Mouse (Mus musculus): ENCODE measurements around the gene Gemin5. TPM values are rescaled to one million over a fixed set of nuclear protein-coding genes. Genes with fewer than 3 reads are reported as not detected.

The Gemin5 gene
- polyA plus RNA-seq, 1 experiment, result 18.7 TPM

- Histone ChIP-seq H3K4me2 (ENCODE audit: low read depth) (no peak overlapping the region), H3K4me3 (no peak overlapping the region), H3K79me2 (ENCODE audit: control insufficient read depth, insufficient read depth) (no peaks in the 10 kb centered on the region), H3K27me3 (ENCODE audit: control insufficient read depth, insufficient read depth, insufficient read length) (no peaks in the 10 kb centered on the region), H3ac (ENCODE audit: control insufficient read depth, insufficient read length) (no peak overlapping the region), H3K36me3 (ENCODE audit: control insufficient read depth, insufficient read depth) (peaks cover 46% of the 10 kb centered on the region)
- TF ChIP-seq POLR2A (IDR thresholded peaks at IDR 0.05; ENCODE audit: insufficient read length, low read depth), result no peak
- no peak for TF ChIP-seq USF1 (IDR thresholded peaks at IDR 0.05; ENCODE audit: low read depth)
These were observed 33.5 kb downstream of the Gemin5 start for GRCm38 (mm10) chr11:58134869-58135268.

GRCm38 (mm10) chr11:58132026-58132425 lies 36.3 kb downstream of the Gemin5 start:
- Histone ChIP-seq H3K4me3 (no peak overlapping the region), H3ac (ENCODE audit: control insufficient read depth, insufficient read length) (no peak overlapping the region)

DNA sequence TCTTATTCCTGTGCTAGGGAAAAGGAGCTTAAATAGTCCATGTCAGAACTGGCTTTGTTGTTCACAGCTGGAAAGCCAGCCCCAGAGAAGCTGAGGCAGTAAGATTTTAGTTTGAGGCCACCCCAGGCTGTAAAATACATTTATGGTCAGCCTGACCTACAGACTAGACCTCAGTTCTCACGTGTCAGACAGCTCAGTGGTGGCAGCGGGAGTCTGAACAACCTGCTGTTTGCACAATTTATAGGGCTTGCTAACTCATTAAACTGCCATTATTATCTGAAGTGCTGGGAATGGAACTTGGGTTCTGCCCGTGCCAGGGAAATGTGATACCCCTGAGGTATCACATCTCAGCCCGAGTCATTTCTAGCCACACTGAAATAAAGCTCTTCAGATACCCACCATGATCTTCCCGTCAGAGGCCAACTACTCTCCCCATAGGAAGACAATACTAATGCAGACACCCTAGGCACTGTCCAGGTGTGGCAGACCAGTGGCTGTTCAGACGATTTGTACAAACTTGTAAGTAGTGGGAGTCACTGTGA lies 39.0 kb downstream of the Gemin5 start:
- Histone ChIP-seq H3K4me2 (ENCODE audit: low read depth) (no peak overlapping the region), H3ac (ENCODE audit: control insufficient read depth, insufficient read length) (no peak overlapping the region), H3K27me3 (ENCODE audit: control insufficient read depth, insufficient read depth, insufficient read length) (no peaks in the 10 kb centered on the region), H3K79me2 (ENCODE audit: control insufficient read depth, insufficient read depth) (no peaks in the 10 kb centered on the region), H3K4me3 (no peak overlapping the region), H3K36me3 (ENCODE audit: control insufficient read depth, insufficient read depth) (peaks cover 28% of the 10 kb centered on the region)
- TF ChIP-seq MYOG (IDR thresholded peaks at IDR 0.05; ENCODE audit: control insufficient read depth in 1 of 3, insufficient read depth in 1 of 3, insufficient read length in 2 of 3, low read depth in 2 of 3), result no peak
- no peak for TF ChIP-seq MYOD1 (IDR thresholded peaks at IDR 0.05; ENCODE audit: control insufficient read depth in 1 of 3, insufficient read length in 2 of 3, low read depth in 2 of 3)
- TF ChIP-seq POLR2A (IDR thresholded peaks at IDR 0.05; ENCODE audit: insufficient read length, low read depth), result no peak
- no peak for TF ChIP-seq MAX (IDR thresholded peaks at IDR 0.05; ENCODE audit: low read depth)

More at GRCm38 (mm10) chr11:58132026-58132425, 36.3 kb downstream of the Gemin5 start:
- H3K4me2 ChIP-seq (ENCODE audit: low read depth), result no peak overlapping the region
- no peaks in the 10 kb centered on the region for H3K79me2 ChIP-seq (ENCODE audit: control insufficient read depth, insufficient read depth)
- peaks cover 32% of the 10 kb centered on the region for H3K36me3 ChIP-seq (ENCODE audit: control insufficient read depth, insufficient read depth)
- H3K27me3 ChIP-seq (ENCODE audit: control insufficient read depth, insufficient read depth, insufficient read length), result no peaks in the 10 kb centered on the region
- TF ChIP-seq E2F4 (IDR thresholded peaks at IDR 0.05; ENCODE audit: insufficient read depth) (no peak), REST (IDR thresholded peaks at IDR 0.05; ENCODE audit: insufficient read depth, insufficient read length) (no peak), MAX (IDR thresholded peaks at IDR 0.05; ENCODE audit: low read depth) (no peak), POLR2A (IDR thresholded peaks at IDR 0.05; ENCODE audit: insufficient read length, low read depth) (no peak), SRF (IDR thresholded peaks at IDR 0.05; ENCODE audit: control insufficient read depth, insufficient read length, low read depth) (no peak), CEBPB (IDR thresholded peaks at IDR 0.05; ENCODE audit: insufficient read depth, poor library complexity, severe bottlenecking) (no peak), USF1 (IDR thresholded peaks at IDR 0.05; ENCODE audit: low read depth) (no peak), POLR2AphosphoS2 (IDR thresholded peaks at IDR 0.05; ENCODE audit: insufficient read length, low read depth) (no peak), MYOG (IDR thresholded peaks at IDR 0.05; ENCODE audit: control insufficient read depth in 1 of 3, insufficient read depth in 1 of 3, insufficient read length in 2 of 3, low read depth in 2 of 3) (no peak), TCF12 (IDR thresholded peaks at IDR 0.05; ENCODE audit: insufficient read depth, poor library complexity, severe bottlenecking) (no peak), MYOD1 (IDR thresholded peaks at IDR 0.05; ENCODE audit: control insufficient read depth in 1 of 3, insufficient read length in 2 of 3, low read depth in 2 of 3) (no peak), TCF3 (IDR thresholded peaks at IDR 0.05; ENCODE audit: insufficient read length, low read depth) (no peak)

DNA sequence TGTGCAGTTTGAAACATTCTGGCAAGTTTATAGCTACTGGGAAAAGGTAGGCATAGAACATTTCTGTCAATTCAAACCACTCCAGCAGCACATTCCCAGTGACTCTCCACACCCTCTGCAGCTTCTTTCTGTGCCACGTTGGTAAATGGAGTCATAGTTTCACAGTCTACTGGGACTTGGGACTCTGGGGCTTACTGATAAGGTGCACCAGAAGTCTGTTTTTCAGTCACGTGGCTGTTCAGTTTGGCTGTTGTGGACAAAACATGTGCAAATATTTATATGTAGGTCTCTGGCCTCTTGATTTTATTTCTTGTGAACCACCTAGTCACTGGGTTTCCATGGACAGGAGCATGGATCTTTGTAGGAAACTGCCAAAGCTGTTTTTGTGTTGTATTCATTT lies 40.8 kb downstream of the Gemin5 start:
- H3K4me2 ChIP-seq (ENCODE audit: low read depth), result no peak overlapping the region
- TF ChIP-seq POLR2AphosphoS2 (IDR thresholded peaks at IDR 0.05; ENCODE audit: insufficient read length, low read depth) (no peak), MAX (IDR thresholded peaks at IDR 0.05; ENCODE audit: low read depth) (no peak), TCF3 (IDR thresholded peaks at IDR 0.05; ENCODE audit: insufficient read length, low read depth) (no peak)
- no peaks in the 10 kb centered on the region for H3K79me2 ChIP-seq (ENCODE audit: control insufficient read depth, insufficient read depth)
- no peak overlapping the region for H3ac ChIP-seq (ENCODE audit: control insufficient read depth, insufficient read length)
- no peak overlapping the region for H3K4me3 ChIP-seq
- peaks cover 24% of the 10 kb centered on the region for H3K36me3 ChIP-seq (ENCODE audit: control insufficient read depth, insufficient read depth)
- H3K27me3 ChIP-seq (ENCODE audit: control insufficient read depth, insufficient read depth, insufficient read length), result no peaks in the 10 kb centered on the region

GRCm38 (mm10) chr11:58126397-58127160 lies 41.8 kb downstream of the Gemin5 start:
- H3K36me3 ChIP-seq (ENCODE audit: control insufficient read depth, insufficient read depth), result peaks cover 20% of the 10 kb centered on the region
- no peak overlapping the region for H3K4me2 ChIP-seq (ENCODE audit: low read depth)
- H3K79me2 ChIP-seq (ENCODE audit: control insufficient read depth, insufficient read depth), result no peaks in the 10 kb centered on the region
- no peaks in the 10 kb centered on the region for H3K27me3 ChIP-seq (ENCODE audit: control insufficient read depth, insufficient read depth, insufficient read length)
- H3ac ChIP-seq (ENCODE audit: control insufficient read depth, insufficient read length), result no peak overlapping the region
- no peak overlapping the region for H3K4me3 ChIP-seq
- TF ChIP-seq MYOD1 (IDR thresholded peaks at IDR 0.05; ENCODE audit: control insufficient read depth in 1 of 3, insufficient read length in 2 of 3, low read depth in 2 of 3), result no peak
- no peak for TF ChIP-seq TCF12 (IDR thresholded peaks at IDR 0.05; ENCODE audit: insufficient read depth, poor library complexity, severe bottlenecking)
- no peak for TF ChIP-seq SRF (IDR thresholded peaks at IDR 0.05; ENCODE audit: control insufficient read depth, insufficient read length, low read depth)
- no peak for TF ChIP-seq CEBPB (IDR thresholded peaks at IDR 0.05; ENCODE audit: insufficient read depth, poor library complexity, severe bottlenecking)
- TF ChIP-seq POLR2A (IDR thresholded peaks at IDR 0.05; ENCODE audit: insufficient read length, low read depth), result no peak
- TF ChIP-seq USF1 (IDR thresholded peaks at IDR 0.05; ENCODE audit: low read depth), result no peak
- TF ChIP-seq E2F4 (IDR thresholded peaks at IDR 0.05; ENCODE audit: insufficient read depth), result no peak
- TF ChIP-seq MYOG (IDR thresholded peaks at IDR 0.05; ENCODE audit: control insufficient read depth in 1 of 3, insufficient read depth in 1 of 3, insufficient read length in 2 of 3, low read depth in 2 of 3), result no peak
- TF ChIP-seq POLR2AphosphoS2 (IDR thresholded peaks at IDR 0.05; ENCODE audit: insufficient read length, low read depth), result no peak
- no peak for TF ChIP-seq MAX (IDR thresholded peaks at IDR 0.05; ENCODE audit: low read depth)
- TF ChIP-seq TCF3 (IDR thresholded peaks at IDR 0.05; ENCODE audit: insufficient read length, low read depth), result no peak
- TF ChIP-seq REST (IDR thresholded peaks at IDR 0.05; ENCODE audit: insufficient read depth, insufficient read length), result no peak
